Mouse (Mus musculus) left cerebral cortex, adult 9 months (tissue): ENCODE results near the gene Gm37240.
"Not testable (repeated sequence)": the region's sequence is repeated elsewhere in the genome, so short reads cannot be mapped to it uniquely, and the experiment has no call there.

Experiments used
- DNase-seq, 2 experiments: peaks; one replicate each; pipeline ENCODE4 v3.0.0; 2022; ENCODE audit warnings: low spot score in 2 of 2

Gm37240 gene

GRCm38 (mm10) chr3:84615050-84615855 is 1272.1 kb downstream of the Gm37240 start:
- DNase-seq = peak in 1 of 2 experiments; percentile 49

GRCm38 (mm10) chr3:84610183-84610710 is 1277.1 kb downstream of the Gm37240 start:
- no peak for DNase-seq

GRCm38 (mm10) chr3:84603212-84603611 is 1284.1 kb downstream of the Gm37240 start:
- no peak for DNase-seq

- DNase-seq = no peak
These were observed 1284.6 kb downstream of the Gm37240 start for GRCm38 (mm10) chr3:84602759-84603158.

GRCm38 (mm10) chr3:84601870-84602495 is 1285.3 kb downstream of the Gm37240 start:
- no peak for DNase-seq

- DNase-seq = no peak
These were observed 1288.6 kb downstream of the Gm37240 start for GRCm38 (mm10) chr3:84598756-84599155.

GRCm38 (mm10) chr3:84597996-84598734 is 1289.2 kb downstream of the Gm37240 start:
- no peak for DNase-seq

- DNase-seq = no peak
These were observed 1291.6 kb downstream of the Gm37240 start for GRCm38 (mm10) chr3:84595677-84596234.

GRCm38 (mm10) chr3:84594894-84595676 is 1292.2 kb downstream of the Gm37240 start:
- DNase-seq = peak in 1 of 2 experiments; percentile 69

- DNase-seq = no peak
These were observed 1294.0 kb downstream of the Gm37240 start, which contains the start of gene Tigd4 for GRCm38 (mm10) chr3:84593274-84593673. TSS of gene Tigd4 (plus strand) at chr3:84593574.

GRCm38 (mm10) chr3:84586736-84587135 is 1300.6 kb downstream of the Gm37240 start:
- no peak for DNase-seq

- DNase-seq = peak in 1 of 2 experiments; percentile 18
These were observed 1304.4 kb downstream of the Gm37240 start for GRCm38 (mm10) chr3:84582913-84583276.

GRCm38 (mm10) chr3:84582023-84582912 is 1305.0 kb downstream of the Gm37240 start, which contains the start of gene Arfip1:
TSS of gene Arfip1 (minus strand) at chr3:84582625.
- DNase-seq = peak; percentile 87 to 95

GRCm38 (mm10) chr3:84581696-84582022 is 1305.7 kb downstream of the Gm37240 start:
- DNase-seq = no peak

GRCm38 (mm10) chr3:84580716-84581115 is 1306.6 kb downstream of the Gm37240 start:
- no peak for DNase-seq

GRCm38 (mm10) chr3:84570501-84570900 is 1316.8 kb downstream of the Gm37240 start:
- no peak for DNase-seq

GRCm38 (mm10) chr3:84569587-84569986 is 1317.7 kb downstream of the Gm37240 start:
- DNase-seq = no peak

GRCm38 (mm10) chr3:84568540-84568939 is 1318.8 kb downstream of the Gm37240 start:
- no peak for DNase-seq

- no peak for DNase-seq
These were observed 1323.9 kb downstream of the Gm37240 start for GRCm38 (mm10) chr3:84563415-84563814.

GRCm38 (mm10) chr3:84562911-84563310 is 1324.4 kb downstream of the Gm37240 start:
- not testable (repeated sequence) for DNase-seq
